Mouse (Mus musculus): ENCODE data around the gene Ttll1. TPM values are rescaled to one million over a fixed set of nuclear protein-coding genes. Genes with fewer than 3 reads are reported as not detected.

Ttll1 gene
- total and polyA plus RNA-seq, 3 experiments: 2.3 to 12.3 (median 6.5) TPM

DNA sequence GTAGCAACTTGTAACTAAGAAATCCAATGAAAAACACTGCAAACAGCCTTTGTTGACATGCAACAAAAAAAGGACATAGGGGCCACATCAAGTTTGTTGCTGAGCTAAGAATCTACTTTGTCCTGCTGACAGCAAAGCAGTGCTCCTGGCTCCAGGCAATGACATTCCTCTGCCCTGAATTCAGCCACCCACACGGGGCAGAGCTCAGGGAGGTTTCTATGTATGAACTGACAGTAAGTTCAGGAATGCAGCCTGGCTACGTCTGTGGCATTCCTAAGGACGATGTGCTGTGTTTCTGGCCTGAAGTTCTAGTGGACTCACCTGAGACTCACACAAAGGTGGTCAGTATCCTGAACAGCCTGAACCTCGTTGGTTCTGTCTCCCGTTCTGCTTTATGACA lies 70.0 kb downstream of the Ttll1 start:
- H3K27me3 ChIP-seq (ENCODE audit: insufficient read depth, low read length): no peaks in the 10 kb centered on the region
- no peak for DNase-seq (ENCODE audit: low spot score)
- peaks cover 37% of the 10 kb centered on the region for H3K36me3 ChIP-seq (replicated peaks)
- H3K9me3 ChIP-seq (replicated peaks): no peaks in the 10 kb centered on the region
- TF ChIP-seq GATA2 (IDR thresholded peaks at IDR 0.05; ENCODE audit: borderline replicate concordance, low read depth, low read length) (no peak), POLR2AphosphoS5 (IDR thresholded peaks at IDR 0.05; ENCODE audit: insufficient replicate concordance, low read depth, low read length) (no peak), TAL1 (conservative IDR thresholded peaks at IDR 0.05; ENCODE audit: low read depth, low read length) (no peak), CTCF (IDR thresholded peaks at IDR 0.05; ENCODE audit: low read depth, low read length) (no peak), GATA1 (IDR thresholded peaks at IDR 0.05; ENCODE audit: borderline replicate concordance, low read length) (no peak)
- no peak for ATAC-seq (ENCODE audit: extremely low read depth, insufficient number of reproducible peaks, low FRiP score, poor library complexity, severe bottlenecking)
- H3K4me3 ChIP-seq (ENCODE audit: low read depth, low read length): no peak overlapping the region
- peaks cover 17% of the 10 kb centered on the region for H3K4me1 ChIP-seq (ENCODE audit: insufficient read depth, low read depth, low read length)

DNA sequence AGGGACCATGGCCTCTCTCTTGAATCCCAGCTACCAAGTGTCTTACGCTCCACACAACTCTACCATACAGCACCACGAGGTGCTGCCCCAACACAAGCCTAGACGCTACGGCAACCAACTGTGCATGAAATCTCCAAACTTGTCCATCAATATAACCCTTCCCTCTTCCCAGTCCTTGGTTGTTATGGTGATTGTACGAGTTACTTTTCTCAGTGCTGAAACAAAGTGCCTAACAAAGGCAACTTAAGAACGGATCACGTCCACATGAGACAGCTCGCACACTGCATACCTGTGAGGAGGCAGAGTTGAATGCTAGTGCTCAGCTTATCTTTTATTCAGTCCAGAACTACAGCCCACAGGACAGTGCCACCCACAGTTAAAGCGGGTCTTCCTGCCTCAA lies 74.2 kb downstream of the Ttll1 start:
- ATAC-seq (ENCODE audit: extremely low read depth, insufficient number of reproducible peaks, low FRiP score, poor library complexity, severe bottlenecking) (no peak), DNase-seq (ENCODE audit: low spot score) (no peak)
- Histone ChIP-seq H3K4me1 (ENCODE audit: insufficient read depth, low read depth, low read length) (peaks cover 47% of the 10 kb centered on the region), H3K4me3 (ENCODE audit: low read depth, low read length) (no peak overlapping the region), H3K36me3 (replicated peaks) (peaks cover 21% of the 10 kb centered on the region), H3K9me3 (replicated peaks) (no peaks in the 10 kb centered on the region), H3K27me3 (ENCODE audit: insufficient read depth, low read length) (no peaks in the 10 kb centered on the region)
- TF ChIP-seq TAL1 (conservative IDR thresholded peaks at IDR 0.05; ENCODE audit: low read depth, low read length) (no peak), POLR2AphosphoS5 (IDR thresholded peaks at IDR 0.05; ENCODE audit: insufficient replicate concordance, low read depth, low read length) (no peak), GATA2 (IDR thresholded peaks at IDR 0.05; ENCODE audit: borderline replicate concordance, low read depth, low read length) (no peak), GATA1 (IDR thresholded peaks at IDR 0.05; ENCODE audit: borderline replicate concordance, low read length) (no peak), CTCF (IDR thresholded peaks at IDR 0.05; ENCODE audit: low read depth, low read length) (no peak)

DNA sequence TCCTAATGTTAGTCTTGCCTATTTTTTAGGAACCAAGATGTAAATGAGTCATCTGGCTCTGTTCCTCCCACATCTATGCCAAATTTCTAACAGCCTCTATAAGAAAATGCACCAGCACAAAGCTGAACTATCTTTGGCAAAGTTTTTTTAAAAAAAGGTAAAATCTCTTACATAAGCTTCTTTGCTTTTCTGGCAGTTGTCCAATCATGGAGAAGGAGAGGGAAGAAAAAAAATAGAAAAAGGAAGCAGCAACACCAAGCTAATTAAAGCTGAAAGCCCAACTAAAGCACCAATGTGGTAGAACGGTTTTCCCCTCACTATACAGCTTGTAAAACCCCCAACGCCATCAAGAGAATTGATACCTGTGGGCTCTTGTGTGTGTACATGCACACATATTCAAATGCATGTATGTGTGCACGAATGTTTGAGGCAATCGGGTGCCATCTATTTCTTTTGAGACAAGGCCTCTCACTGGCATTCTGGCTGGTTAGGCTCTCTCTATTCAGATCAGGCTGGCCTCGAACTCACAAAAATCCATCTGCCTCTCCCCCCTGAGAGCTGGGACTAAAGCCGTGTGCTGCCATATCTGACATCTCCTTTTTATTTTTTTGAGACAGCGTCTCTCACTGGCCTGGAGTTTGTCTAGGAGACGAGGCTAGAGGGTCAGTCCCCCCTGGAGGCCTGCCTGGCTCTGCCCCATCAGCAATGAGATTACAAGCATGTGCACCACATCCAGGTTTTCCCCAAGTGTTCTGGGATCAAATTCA lies 75.2 kb downstream of the Ttll1 start:
- Histone ChIP-seq H3K36me3 (replicated peaks) (peaks cover 17% of the 10 kb centered on the region), H3K4me1 (ENCODE audit: insufficient read depth, low read depth, low read length) (peaks cover 51% of the 10 kb centered on the region), H3K9me3 (replicated peaks) (no peaks in the 10 kb centered on the region), H3K27me3 (ENCODE audit: insufficient read depth, low read length) (no peaks in the 10 kb centered on the region), H3K4me3 (ENCODE audit: low read depth, low read length) (no peak overlapping the region)
- DNase-seq (ENCODE audit: low spot score) (no peak), ATAC-seq (ENCODE audit: extremely low read depth, insufficient number of reproducible peaks, low FRiP score, poor library complexity, severe bottlenecking) (no peak)
- TF ChIP-seq POLR2AphosphoS5 (IDR thresholded peaks at IDR 0.05; ENCODE audit: insufficient replicate concordance, low read depth, low read length) (no peak), TAL1 (conservative IDR thresholded peaks at IDR 0.05; ENCODE audit: low read depth, low read length) (no peak), CTCF (IDR thresholded peaks at IDR 0.05; ENCODE audit: low read depth, low read length) (no peak), GATA2 (IDR thresholded peaks at IDR 0.05; ENCODE audit: borderline replicate concordance, low read depth, low read length) (no peak), GATA1 (IDR thresholded peaks at IDR 0.05; ENCODE audit: borderline replicate concordance, low read length) (no peak)

DNA sequence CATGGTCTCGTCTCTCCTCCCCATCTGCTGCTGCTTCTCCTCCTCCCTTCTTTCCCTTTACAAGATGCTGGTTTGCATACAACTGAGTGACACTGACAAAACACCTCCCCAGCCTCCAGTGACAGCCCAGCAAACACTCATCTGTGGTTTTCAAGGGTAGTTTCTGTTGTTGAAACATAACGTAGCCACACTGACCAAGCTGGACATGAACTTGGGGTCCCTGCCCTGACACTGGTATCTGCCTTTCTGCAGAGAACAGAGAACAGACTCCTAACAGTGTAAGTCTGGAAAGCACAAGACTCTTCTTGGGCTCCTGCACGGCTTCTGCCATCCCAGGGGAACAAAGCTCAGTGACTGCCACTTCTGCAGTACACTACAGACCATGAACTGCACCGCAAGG lies 76.0 kb downstream of the Ttll1 start:
- no peaks in the 10 kb centered on the region for H3K9me3 ChIP-seq (replicated peaks)
- DNase-seq (ENCODE audit: low spot score) (no peak), ATAC-seq (ENCODE audit: extremely low read depth, insufficient number of reproducible peaks, low FRiP score, poor library complexity, severe bottlenecking) (no peak)
- no peak for TF ChIP-seq TAL1 (conservative IDR thresholded peaks at IDR 0.05; ENCODE audit: low read depth, low read length)
- TF ChIP-seq CTCF (IDR thresholded peaks at IDR 0.05; ENCODE audit: low read depth, low read length): no peak
- TF ChIP-seq GATA1 (IDR thresholded peaks at IDR 0.05; ENCODE audit: borderline replicate concordance, low read length): no peak
- TF ChIP-seq POLR2AphosphoS5 (IDR thresholded peaks at IDR 0.05; ENCODE audit: insufficient replicate concordance, low read depth, low read length): no peak
- no peak for TF ChIP-seq GATA2 (IDR thresholded peaks at IDR 0.05; ENCODE audit: borderline replicate concordance, low read depth, low read length)
- no peaks in the 10 kb centered on the region for H3K27me3 ChIP-seq (ENCODE audit: insufficient read depth, low read length)
- H3K4me3 ChIP-seq (ENCODE audit: low read depth, low read length): no peak overlapping the region
- H3K36me3 ChIP-seq (replicated peaks): peaks cover 20% of the 10 kb centered on the region
- peaks cover 53% of the 10 kb centered on the region for H3K4me1 ChIP-seq (ENCODE audit: insufficient read depth, low read depth, low read length)

Other genes starting within 250 kb of the Ttll1 start
- gene Arfgap3, start 160.6 kb downstream of the Ttll1 start, total RNA-seq (2014; fragmentation: Nextera tagmentation): 39.7 and 56.7 TPM in 2 replicates
- 47.0 and 49.7 TPM in 2 replicates for gene Arfgap3, start 160.6 kb downstream of the Ttll1 start, total RNA-seq (2017)
- gene Arfgap3, start 160.6 kb downstream of the Ttll1 start, polyA plus RNA-seq (2012): 7.1 and 8.4 TPM in 2 replicates
- 34.5 and 36.0 TPM in 2 replicates for gene Pacsin2, start 46.3 kb downstream of the Ttll1 start, total RNA-seq (2014; fragmentation: Nextera tagmentation)
- 41.6 and 45.2 TPM in 2 replicates for gene Pacsin2, start 46.3 kb downstream of the Ttll1 start, total RNA-seq (2017)
- gene Pacsin2, start 46.3 kb downstream of the Ttll1 start, polyA plus RNA-seq (2012): 60.5 and 61.0 TPM in 2 replicates
- not detected in 2 replicates for gene Bik, start 16.0 kb upstream of the Ttll1 start, total RNA-seq (2014; fragmentation: Nextera tagmentation)
- not detected in 2 replicates for gene Bik, start 16.0 kb upstream of the Ttll1 start, total RNA-seq (2017)
- not detected in 2 replicates for gene Bik, start 16.0 kb upstream of the Ttll1 start, polyA plus RNA-seq (2012)
- gene Tspo, start 52.7 kb upstream of the Ttll1 start, total RNA-seq (2014; fragmentation: Nextera tagmentation): 13.5 and 31.8 TPM in 2 replicates
- gene Tspo, start 52.7 kb upstream of the Ttll1 start, total RNA-seq (2017): 50.5 and 63.3 TPM in 2 replicates
- gene Tspo, start 52.7 kb upstream of the Ttll1 start, polyA plus RNA-seq (2012): 108 and 114 TPM in 2 replicates
- gene Mcat, start 52.9 kb upstream of the Ttll1 start, total RNA-seq (2014; fragmentation: Nextera tagmentation): 8.5 and 17.7 TPM in 2 replicates
- gene Mcat, start 52.9 kb upstream of the Ttll1 start, total RNA-seq (2017): 13.4 and 14.0 TPM in 2 replicates
- gene Mcat, start 52.9 kb upstream of the Ttll1 start, polyA plus RNA-seq (2012): 17.1 and 20.2 TPM in 2 replicates
- 50.4 and 59.4 TPM in 2 replicates for gene Ttll12, start 84.3 kb upstream of the Ttll1 start, total RNA-seq (2014; fragmentation: Nextera tagmentation)
- gene Ttll12, start 84.3 kb upstream of the Ttll1 start, total RNA-seq (2017): 15.5 and 17.0 TPM in 2 replicates
- 128 and 181 TPM in 2 replicates for gene Ttll12, start 84.3 kb upstream of the Ttll1 start, polyA plus RNA-seq (2012)
- not detected in 2 replicates for gene Scube1, start 214.1 kb upstream of the Ttll1 start, total RNA-seq (2014; fragmentation: Nextera tagmentation)
- 0.05 and 0.12 TPM in 2 replicates for gene Scube1, start 214.1 kb upstream of the Ttll1 start, total RNA-seq (2017)
- gene Scube1, start 214.1 kb upstream of the Ttll1 start, polyA plus RNA-seq (2012): not detected in 2 replicates